Mouse (Mus musculus) bone marrow, adult 2 months (tissue): Measurements from ENCODE around the gene Stkld1.
"Not testable (repeated sequence)": the region's sequence is repeated elsewhere in the genome, so short reads cannot be mapped to it uniquely, and the experiment has no call there.

ENCODE experiments used
- CTCF ChIP-seq: fragments of 200-500 bp; IDR thresholded peaks from 2 replicates; pipeline ENCODE4 v1.5.1; 2011; ENCODE audit warnings: low read length, control low read depth; ENCODE audit not compliant: control insufficient read depth, insufficient read depth
- POLR2A ChIP-seq: fragments of 200-500 bp; IDR thresholded peaks from 2 replicates; pipeline ENCODE4 v1.6.1; 2011; ENCODE audit warnings: low read depth, mild to moderate bottlenecking, control low read depth, low read length, borderline replicate concordance; ENCODE audit not compliant: control insufficient read depth

DNA sequence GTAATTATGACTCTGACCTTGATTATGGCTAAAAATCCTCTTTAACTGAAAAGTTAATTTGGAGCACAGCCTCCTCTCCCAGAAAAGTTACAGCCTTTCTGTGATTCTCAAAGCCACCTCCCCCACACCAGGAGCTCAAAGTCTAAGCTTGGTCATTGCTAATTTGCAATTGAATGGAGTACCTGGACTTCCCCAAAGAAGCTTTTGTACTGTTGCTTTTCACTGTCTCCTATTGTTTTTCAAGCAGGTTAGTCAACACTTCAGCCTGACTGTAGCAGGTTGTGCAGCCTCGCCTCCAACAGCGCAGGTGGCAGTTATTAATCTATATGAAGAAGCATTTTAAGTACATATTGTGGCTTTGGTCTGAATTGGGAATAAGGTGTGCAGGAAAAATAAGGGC is 48.3 kb upstream of the Stkld1 start:
- TF ChIP-seq CTCF, POLR2A: not testable (repeated sequence)
